Mouse (Mus musculus) spleen, embryonic (tissue): ENCODE results near the gene Fank1.

Source experiments
- CTCF ChIA-PET: fragments of 350-600 bp; sonication (Branson Sonifier 250); formaldehyde crosslinking; loops from one replicate; lab custom pipeline; 2022; lab: Charles Lee

Gene Fank1

GRCm38 (mm10) chr7:133768027-133768426 is 8.6 kb upstream of the Fank1 start:
- CTCF ChIA-PET: no interaction called here

DNA sequence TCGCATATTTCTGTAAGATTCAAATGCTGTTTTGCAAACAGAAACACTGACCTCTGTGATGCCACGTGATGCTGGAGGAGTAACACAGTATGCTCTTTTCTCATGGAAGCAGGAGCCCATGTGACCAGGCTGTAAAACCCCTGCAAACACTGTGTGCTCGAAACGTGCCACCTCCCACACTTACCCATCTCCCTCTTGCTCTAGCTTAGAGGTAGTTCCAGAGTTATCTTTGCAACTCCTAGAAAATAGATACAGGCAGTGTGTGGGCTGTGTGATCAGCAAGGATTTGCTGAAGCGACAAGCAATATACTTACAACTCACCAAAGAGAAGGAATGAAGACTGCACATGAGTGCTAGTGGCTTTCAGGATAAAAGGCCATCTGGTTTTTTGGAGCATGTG is 8.1 kb upstream of the Fank1 start:
- CTCF ChIA-PET: no interaction called here

DNA sequence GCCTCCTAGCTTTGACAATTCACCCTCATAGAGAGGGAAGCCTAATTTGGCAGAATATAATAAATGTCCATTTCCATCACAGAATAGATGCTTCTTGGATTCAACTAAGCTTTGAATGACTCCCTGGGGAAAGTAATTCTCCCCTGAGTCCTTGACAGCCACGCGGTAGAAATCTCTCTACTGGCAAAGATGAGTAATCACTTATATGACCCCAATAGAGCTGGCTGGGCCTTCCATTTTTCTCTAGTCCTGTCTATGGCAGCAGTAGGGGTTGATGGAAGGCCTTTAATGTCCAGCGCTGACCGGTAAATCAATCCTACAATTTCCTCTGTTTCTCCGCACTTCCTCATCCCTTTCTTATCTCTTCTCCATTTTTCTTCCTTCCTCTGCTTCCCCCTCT is 1.5 kb upstream of the Fank1 start:
- CTCF ChIA-PET: no interaction called here

DNA sequence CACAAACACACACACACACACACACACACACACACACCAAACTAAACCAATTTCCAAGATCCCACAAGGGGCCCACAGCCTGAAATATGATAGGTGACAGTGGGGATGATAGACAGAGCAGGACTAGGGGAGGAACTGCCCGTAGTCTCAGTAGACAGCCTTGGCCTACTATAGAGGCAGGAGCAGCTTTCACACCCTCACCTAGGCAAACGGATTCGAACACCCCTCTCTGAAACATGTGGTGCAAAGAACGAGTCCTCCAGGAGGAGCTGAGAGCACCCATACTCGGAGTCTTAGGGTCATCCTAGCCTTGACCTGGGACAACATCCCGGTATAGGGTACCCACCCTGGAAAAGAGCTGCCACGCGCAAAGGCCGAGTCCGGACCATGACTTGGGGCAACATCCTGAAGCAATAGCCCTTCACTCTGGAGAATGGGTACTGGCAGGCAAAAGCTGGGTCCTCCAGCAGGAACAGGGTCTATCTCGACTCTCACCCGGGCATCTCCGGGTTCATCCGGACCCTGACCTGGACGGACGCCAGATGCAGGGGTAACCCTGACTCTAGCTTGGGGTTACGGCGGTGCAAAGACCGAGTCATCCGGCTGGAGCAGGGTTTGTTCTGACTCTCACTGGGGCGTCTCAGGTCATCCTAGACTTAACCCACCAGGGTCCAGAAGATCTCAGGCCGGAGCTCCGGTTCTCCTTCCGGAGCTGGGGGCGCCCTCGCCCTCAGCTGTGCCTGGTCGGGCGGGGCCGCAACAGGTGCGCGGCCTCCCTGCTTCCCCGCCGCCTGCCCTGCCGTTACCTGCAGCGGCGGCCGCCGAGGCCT is 650 bp upstream of the Fank1 start:
- CTCF ChIA-PET: interaction anchor here (0.5 kb wide), 1 partner anchor 12 kb away, joined by 5 read pairs; no protein-coding TSS in a partner anchor

DNA sequence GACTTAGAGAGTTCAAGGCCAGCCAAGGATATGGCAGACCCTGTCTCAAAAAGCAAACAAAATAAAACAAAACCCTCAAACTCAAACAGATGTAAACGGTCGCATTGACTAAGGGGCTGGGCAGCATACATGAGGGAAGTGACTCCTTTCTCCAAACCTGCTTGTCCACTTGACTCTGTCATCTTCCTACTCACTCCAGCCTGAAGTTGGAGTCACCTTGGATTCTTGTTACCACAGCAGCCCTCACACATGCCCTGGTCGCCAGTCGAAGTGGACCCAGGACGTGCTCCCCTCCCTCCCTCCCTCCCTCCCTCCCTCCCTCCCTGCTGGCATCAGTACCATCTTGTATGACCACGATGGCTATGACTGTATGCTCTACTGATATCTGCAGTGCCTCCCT is 4.9 kb downstream of the Fank1 start:
- CTCF ChIA-PET: no interaction called here

- CTCF ChIA-PET: no interaction called here
Observed at GRCm38 (mm10) chr7:133781991-133782390, 5.3 kb downstream of the Fank1 start.

DNA sequence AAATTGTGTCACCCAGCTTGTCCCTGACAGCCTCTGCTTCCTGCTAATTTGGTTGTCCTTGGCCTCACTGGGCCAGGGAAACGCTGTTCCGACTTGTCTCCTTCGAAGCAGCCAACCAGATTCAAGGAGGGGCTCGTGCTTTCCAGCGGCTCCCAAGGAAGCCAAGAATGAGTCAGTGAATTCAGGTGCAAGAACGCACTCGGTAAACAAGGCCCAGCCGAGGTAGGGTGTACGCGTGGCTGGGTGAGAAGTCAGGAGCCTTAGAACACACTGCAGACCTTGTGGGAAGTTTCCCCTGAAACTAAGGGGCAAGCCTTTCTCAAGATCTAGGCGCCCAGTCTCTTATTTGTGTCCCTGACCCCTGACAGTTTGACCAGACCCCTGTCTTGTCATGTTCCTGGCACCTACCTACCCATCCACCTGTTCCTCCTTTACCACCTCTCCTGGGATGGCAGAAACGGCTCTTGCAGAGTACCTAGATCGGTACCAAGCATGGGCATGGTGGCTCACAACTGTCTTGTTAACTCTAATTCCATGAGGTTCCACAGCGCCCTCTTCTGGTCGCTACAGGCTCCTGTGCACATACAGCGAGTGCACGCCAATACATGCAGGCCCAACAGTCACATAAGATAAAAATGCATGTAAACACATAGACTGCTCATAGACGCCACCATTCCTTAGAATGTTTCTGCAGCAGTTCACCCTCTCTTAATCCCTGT is 6.2 kb downstream of the Fank1 start, which contains the start of gene Dhx32:
Gene Dhx32 (minus strand): TSS at position 10 of the 719 bp plus-strand sequence.
- CTCF ChIA-PET: no interaction called here

DNA sequence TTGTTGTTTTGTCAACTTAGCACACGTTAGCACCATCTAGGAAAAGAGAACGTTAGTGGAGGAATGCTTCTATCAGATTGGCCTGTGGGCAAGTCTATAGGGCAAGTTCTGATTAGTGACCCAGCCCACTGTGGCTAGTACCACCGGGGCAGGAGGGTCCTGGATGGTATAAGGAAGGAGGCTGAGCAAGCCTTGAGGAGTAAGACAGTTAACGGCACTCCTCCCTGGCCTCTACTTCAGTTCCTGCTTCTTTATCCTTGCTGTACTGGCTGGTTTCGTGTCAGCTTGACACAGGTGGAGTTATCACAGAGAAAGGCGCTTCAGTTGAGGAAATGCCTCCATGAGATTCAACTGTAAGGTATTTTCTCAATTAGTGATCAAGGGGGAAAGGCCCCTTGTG is 10.9 kb downstream of the Fank1 start:
- CTCF ChIA-PET: no interaction called here

DNA sequence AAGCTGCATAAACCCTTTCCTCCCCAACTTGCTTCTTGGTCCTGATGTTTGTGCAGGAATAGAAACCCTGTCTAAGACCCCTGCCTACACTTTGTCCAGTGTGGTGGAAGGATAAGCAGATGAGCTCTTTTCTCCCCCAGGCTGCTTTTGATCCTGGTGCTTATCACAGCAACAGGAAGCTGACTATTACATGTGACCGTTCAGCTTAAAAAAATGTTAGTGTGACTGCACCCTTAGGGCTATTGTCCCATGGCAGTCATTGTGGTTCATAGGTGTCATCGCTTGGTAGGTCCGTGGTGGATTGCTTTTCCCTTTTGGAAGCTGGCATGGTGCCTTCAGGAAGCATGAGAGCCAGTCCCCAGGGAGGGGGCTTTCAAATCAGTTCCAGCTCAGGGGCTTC is 11.5 kb downstream of the Fank1 start:
- CTCF ChIA-PET: no interaction called here

- CTCF ChIA-PET: no interaction called here
Observed at GRCm38 (mm10) chr7:133790171-133790570, 13.5 kb downstream of the Fank1 start.

GRCm38 (mm10) chr7:133790608-133791229 is 14.1 kb downstream of the Fank1 start:
- CTCF ChIA-PET: no interaction called here

DNA sequence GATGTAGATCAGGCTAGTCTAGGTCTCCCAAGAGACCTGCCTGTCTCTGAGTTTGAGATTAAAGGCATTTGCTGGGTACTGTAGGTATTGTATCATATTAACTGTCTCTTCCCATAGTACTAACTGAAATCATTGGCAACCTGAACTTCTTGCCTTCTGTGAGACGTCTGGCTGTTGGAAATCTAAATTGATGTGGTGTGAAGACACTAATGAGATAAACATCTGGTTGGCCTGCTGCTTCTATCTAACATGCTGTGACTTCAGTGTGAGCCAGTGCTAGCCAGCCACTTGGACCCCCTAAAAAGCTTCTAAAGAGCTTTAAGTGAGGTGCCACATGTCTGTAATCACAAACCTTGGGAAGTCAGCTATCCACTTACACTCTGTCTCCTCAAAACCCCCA is 16.1 kb downstream of the Fank1 start:
- CTCF ChIA-PET: no interaction called here

GRCm38 (mm10) chr7:133793248-133794131 is 16.8 kb downstream of the Fank1 start:
- CTCF ChIA-PET: no interaction called here

GRCm38 (mm10) chr7:133794720-133795119 is 18.1 kb downstream of the Fank1 start:
- CTCF ChIA-PET: interaction anchor here (0.6 kb wide), 1 partner anchor 1134 kb away, joined by 5 read pairs; no protein-coding TSS in a partner anchor

DNA sequence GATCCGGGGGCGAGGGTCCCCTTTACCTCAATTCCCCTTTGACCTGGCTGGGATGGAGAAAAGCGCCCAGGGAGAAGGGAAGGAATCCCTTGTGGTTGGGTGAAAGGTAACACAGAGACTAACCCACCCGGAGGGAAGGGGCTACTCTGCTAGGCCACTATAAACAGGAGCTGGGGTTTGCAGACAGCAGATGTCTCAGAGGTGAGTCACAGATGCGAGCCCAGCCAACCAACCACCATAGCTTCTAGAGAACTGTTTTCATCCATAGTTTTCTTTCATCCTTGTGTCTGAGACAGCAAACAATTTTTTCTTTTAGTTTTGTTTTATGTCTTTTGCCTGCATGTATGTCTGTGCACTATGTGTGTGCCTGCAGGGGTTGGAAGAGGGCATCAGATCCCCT is 23.3 kb downstream of the Fank1 start:
- CTCF ChIA-PET: no interaction called here

DNA sequence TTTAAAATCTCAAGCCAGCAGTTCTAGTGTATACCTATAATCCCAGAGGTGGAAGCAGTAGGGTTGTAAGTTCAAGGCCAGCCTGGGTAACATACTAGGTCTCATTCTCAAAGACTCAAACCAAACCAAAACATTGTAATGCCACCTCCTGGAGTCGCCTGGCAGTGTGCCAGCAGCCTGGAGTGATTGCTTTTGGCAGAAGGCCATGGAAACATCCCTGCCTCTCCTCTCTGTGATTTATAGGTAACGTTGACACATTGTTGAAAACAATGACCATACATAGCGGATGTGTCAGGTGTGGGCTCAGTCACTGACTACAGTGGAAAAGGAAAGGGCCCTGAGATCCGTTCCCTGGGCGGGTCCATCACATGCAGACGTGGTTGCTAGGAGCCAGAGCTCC is 25.2 kb downstream of the Fank1 start:
- CTCF ChIA-PET: no interaction called here

DNA sequence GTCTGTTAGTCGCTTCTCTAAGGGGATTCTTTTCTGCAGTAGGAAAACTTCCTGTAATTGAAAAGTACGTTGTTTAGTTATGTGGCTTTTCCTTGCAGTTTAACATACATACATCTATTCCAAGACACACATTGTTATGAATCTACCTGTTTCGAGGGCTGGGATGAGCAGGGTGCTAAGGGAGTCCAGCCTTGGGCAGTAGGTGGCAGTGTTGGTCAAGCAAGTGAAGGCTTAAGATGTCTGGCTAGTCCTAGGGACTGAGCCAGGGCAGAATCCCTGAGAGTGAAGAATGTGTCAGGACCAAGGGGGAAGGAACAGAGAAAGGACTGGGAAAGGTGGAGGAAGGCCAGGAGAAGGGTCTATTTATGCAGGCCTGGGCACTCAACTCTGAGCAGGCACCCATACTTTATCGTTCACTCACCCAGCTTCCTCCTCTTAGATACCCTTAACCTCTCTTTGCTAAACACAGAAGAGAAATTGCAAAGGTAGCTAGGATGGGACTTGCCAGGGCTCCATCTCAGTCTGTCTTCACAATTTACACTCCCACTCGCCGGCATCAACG is 29.0 kb downstream of the Fank1 start:
- CTCF ChIA-PET: no interaction called here

- CTCF ChIA-PET: no interaction called here
Observed at GRCm38 (mm10) chr7:133812927-133813326, 36.3 kb downstream of the Fank1 start.

DNA sequence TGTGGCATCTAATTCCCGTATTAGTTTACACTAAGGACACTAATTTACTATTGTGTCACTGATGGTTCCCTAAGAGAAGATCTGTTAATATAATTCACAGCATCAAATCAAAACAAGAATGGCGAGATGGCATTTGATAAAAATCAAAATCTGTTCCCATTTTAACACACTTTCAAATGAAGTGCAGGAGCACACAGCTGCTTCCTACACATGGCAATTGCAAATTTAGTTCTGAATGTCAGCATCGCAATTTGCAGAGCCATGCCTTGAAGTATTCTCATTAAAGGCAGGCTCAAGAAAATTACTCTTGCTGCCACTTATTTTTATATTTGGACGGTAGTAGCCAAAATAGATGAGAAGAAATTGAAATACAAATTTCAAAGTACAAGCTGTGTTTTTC is 36.7 kb downstream of the Fank1 start:
- CTCF ChIA-PET: no interaction called here

DNA sequence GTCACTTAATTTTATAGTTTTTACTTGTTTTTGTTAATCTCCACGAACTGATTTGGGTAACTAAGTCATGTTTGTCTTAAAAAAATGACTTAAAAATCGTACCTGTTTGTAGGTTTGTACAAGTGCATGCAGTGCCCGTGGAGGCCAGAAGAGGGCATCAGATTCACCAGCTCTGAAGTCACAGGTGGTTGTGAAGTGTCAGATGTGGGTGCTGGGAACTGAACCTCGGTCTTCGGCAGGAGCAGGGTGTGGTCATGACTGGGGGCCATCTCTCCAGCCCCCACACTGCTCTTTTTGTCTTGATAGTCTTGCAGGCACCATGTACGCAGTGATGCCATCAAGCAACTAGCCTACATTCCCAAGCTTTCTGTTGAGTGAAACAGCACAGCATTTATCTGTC is 47.1 kb downstream of the Fank1 start:
- CTCF ChIA-PET: no interaction called here

DNA sequence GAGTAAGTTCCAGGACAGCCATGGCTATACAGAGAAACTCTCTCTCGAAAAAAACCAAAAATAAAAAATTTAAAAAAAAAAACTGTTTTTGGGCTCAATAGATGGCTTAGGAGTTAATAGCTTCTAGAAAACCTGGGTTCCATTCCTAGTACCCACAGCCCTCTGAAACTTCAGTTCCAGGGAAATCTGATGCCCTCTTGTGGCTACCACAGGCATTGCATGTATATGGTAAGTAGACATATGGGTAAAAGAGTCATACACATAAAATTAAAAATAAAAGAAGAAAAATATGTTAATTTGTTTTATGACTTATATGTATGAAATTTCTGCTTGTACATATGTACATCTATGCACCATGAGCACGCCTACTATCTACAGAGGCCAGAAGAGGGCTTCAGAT is 47.9 kb downstream of the Fank1 start:
- CTCF ChIA-PET: no interaction called here
